Mouse (Mus musculus): ENCODE data around the gene Prpf6. TPM values are rescaled to one million over a fixed set of nuclear protein-coding genes. Genes with fewer than 3 reads are reported as not detected.

The Prpf6 gene
- polyA plus RNA-seq, 1 experiment = 30.7 TPM

- DNase-seq (ENCODE audit: low spot score) = no peak
Measured at GRCm38 (mm10) chr2:181657441-181657840, 65.8 kb downstream of the Prpf6 start.

DNA sequence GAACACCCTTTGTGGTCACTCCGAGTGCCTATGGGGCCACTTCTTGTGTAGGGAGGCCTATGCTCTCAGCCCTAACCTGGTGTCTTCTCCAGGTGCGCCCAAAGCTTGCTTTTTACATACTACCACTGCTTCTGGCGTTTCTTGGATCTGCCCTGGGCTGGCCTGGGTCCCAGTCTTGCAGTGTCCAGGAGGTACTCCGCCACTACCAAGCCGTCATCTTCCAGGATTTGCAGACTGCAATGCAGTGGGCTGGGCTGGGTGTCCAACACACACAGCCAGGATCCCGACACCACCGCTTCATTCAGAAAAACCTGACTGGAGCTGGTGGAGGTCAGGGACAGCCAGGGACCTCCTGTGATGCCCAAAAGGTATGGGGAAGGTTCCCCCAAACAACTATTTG lies 66.9 kb downstream of the Prpf6 start:
- DNase-seq (ENCODE audit: low spot score) = no peak

- no peak for DNase-seq (ENCODE audit: low spot score)
Measured at GRCm38 (mm10) chr2:181658930-181659555, 67.4 kb downstream of the Prpf6 start.

GRCm38 (mm10) chr2:181659609-181660055 lies 68.0 kb downstream of the Prpf6 start:
- peak; percentile 56 for DNase-seq (ENCODE audit: low spot score)

DNA sequence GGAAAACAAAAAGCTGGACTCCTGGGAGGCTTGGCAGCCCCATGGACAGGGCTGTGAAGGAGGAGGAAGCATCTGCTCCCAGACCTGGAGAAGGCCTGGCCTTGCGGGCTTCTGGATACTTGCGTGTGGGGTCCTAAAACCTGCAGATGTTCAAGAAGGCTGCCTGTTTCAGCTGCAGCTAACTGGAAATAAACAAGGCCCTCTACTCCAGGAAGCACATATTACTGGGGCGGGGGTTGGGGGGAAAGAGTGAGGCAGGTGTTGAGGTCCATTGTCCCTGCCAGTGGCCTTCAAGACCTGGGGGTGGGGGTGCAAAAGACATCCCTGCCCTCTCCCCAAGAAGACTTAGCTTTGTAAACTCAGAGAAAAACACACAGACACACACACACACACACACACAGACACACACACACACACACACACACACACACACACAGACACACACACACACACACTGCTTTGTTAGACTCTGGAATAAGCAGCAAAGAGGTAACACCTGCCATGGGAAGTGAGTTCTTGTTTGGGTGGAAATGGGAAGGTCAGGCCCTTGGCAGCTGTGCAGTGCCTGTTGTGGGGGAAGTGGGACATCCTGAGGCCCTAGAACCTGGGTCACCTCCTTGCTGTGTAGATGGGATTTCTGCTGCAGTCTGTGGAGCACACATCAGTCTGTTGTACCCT lies 71.1 kb downstream of the Prpf6 start:
- DNase-seq (ENCODE audit: low spot score) = no peak

DNA sequence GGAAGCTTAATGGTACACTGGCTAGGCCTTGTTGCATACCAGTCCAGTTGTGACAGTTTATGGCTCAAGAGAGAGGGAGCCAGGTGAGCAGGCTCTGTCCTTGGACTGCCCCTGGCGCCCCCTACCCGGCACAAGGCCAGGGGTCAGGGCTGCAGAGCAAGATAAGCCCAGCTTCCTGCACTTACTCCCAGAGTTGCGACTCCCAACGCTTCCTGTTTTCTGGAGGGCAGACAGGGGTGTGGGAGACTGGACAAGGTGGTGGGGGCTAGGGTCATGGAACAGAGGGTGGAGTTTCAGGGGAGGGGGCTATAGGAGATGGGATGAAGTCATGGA lies 71.6 kb downstream of the Prpf6 start:
- DNase-seq (ENCODE audit: low spot score) = no peak

DNA sequence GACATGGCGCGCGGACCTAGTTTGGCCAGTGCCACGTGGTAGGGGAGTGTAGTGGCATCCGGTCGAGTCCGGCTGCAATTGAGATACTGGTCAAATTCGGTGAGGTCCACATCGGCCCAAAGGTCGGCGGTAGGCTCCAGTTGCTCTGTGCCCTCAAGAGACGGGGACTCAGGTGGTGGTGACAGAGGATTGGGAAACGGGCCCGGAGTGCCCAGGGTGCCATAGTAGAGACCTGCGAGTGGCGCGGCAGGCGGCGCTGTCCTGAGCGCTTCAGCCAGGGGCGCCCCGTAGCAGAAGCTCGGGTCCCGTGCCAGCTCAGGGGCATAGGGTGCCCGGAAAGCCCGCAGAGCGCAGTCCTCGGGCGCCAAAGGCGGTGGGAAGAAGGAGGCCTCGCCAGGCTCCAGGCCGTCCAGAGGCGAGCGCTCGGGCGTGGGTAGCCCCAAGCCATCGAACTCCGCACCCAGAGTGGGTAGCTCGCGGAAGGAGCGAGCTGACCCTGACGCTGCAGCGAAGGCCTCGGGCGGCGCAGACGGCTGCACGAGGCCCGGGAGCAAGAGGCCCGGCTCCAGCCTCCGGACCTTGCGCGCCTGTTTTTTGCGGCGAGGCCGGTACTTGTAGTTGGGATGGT lies 78.7 kb downstream of the Prpf6 start:
- no peak for DNase-seq (ENCODE audit: low spot score)

- no peak for DNase-seq (ENCODE audit: low spot score)
Measured at GRCm38 (mm10) chr2:181670913-181671311, 79.2 kb downstream of the Prpf6 start.

DNA sequence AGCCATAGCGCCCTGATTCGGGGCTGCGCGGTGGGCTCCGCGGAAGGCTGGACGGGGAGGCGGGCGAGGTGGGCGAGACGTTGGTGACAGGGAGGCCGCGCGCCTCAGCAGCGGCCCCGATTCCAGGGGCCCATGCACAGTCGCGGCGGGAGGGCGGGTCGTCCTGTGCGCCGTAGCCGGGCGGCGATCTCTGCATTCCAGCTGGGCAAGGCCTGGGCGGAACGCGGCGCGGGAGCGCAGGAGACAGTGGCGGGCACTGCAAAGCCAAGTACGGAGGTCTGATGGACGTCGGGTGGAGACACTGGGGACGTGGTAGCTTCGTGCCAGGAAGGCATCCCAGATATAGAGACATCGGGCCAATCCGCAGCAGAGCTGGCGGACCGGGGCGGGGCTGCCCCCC lies 79.7 kb downstream of the Prpf6 start, which contains the start of gene Sox18:
Gene Sox18 (minus strand): TSS at position 315 of the 400 bp plus-strand sequence.
- no peak for DNase-seq (ENCODE audit: low spot score)

DNA sequence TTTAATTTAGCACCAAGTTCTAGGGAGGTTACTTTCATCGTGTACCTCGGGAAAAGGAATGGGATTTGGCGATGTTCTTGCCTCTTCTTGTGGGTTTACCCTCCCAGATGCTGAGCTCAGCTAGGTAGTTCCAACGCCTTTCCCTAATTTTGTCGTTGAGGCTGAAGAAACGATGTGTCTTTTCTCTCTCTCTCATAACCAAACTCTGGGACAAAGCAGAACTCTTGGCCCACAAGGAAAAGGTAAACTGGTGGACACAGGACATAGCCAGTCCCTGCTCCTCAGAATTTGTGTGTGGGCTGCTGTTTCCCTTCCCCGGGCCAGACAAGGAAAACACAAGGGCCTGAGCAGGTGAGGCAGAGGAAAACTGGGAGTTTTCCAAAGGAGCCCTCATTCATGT lies 80.3 kb downstream of the Prpf6 start:
- DNase-seq (ENCODE audit: low spot score) = no peak

DNA sequence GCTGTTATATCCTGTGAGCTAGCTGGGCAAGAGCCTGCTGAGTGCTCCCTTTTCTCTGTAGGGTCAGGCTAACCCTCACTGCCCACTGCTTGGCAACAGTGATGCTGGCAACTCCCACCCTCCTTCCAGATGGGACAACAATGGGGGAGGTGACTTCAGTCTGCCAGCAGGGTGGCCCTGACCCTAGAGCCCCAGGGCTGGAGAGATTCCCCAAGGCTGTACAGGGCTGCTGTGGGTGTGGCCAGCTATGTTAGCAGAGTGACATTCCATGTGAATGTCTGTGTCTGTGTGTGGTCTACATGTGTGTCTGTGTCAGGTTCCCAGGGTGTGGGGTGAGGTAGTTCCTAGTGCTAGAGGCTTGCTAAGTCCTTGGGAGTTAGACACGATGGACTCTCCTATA lies 81.8 kb downstream of the Prpf6 start:
- DNase-seq (ENCODE audit: low spot score) = no peak

GRCm38 (mm10) chr2:181674934-181675333 lies 83.3 kb downstream of the Prpf6 start:
- DNase-seq (ENCODE audit: low spot score) = no peak

GRCm38 (mm10) chr2:181675454-181675853 lies 83.8 kb downstream of the Prpf6 start:
- DNase-seq (ENCODE audit: low spot score) = no peak

DNA sequence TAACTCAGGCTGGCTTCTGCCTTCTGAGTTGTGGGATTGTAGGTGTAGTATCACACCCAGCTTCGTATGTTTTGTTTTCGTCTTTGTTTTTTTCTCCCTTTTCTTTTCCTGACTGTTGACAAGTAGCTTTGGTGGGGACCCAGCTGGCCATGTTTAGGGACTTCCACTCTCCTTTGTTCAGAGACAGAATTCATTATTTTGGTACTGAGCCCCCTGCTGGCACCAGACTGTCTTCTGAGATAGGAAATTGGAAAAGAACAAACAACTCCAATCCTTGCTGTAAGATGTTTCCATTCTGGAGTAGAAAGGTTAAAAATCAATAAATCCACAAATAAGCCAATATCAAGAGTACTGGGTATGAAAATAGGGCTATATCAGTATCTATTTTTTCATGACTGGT lies 84.8 kb downstream of the Prpf6 start:
- DNase-seq (ENCODE audit: low spot score) = no peak

- no peak for DNase-seq (ENCODE audit: low spot score)
Measured at GRCm38 (mm10) chr2:181677096-181677754, 85.6 kb downstream of the Prpf6 start.

DNA sequence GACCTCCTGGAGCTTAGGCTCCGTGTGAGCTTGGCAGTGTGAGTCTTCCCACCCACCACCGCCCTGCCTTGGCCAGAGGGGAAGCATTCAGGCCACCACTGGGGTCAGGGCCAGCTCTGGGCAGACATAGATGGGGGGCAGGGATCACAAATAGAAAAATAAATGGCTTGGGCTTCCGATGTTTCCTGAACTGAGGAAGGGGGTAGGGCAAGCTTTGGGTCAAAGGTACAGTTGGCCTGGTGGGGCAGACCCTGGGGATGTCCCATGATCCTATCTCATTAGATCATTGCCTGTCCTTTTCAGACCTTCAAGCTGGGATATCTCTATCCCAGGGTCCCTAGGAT lies 86.1 kb downstream of the Prpf6 start:
- DNase-seq (ENCODE audit: low spot score) = no peak

- DNase-seq (ENCODE audit: low spot score) = no peak
Measured at GRCm38 (mm10) chr2:181678780-181679179, 87.1 kb downstream of the Prpf6 start.

GRCm38 (mm10) chr2:181679951-181680715 lies 88.5 kb downstream of the Prpf6 start, which contains the start of gene Tcea2:
TSS of gene Tcea2 (plus strand) at chr2:181680310.
- DNase-seq (ENCODE audit: low spot score) = peak; percentile 65

GRCm38 (mm10) chr2:181680716-181681117 lies 89.0 kb downstream of the Prpf6 start:
- DNase-seq (ENCODE audit: low spot score) = no peak

GRCm38 (mm10) chr2:181681978-181682377 lies 90.3 kb downstream of the Prpf6 start:
- DNase-seq (ENCODE audit: low spot score) = no peak

- DNase-seq (ENCODE audit: low spot score) = no peak
Measured at GRCm38 (mm10) chr2:181683381-181683780, 91.7 kb downstream of the Prpf6 start.

GRCm38 (mm10) chr2:181684713-181685112 lies 93.0 kb downstream of the Prpf6 start:
- DNase-seq (ENCODE audit: low spot score) = no peak
